Mouse (Mus musculus) G1E (cell line): ENCODE measurements around the gene Defb11.

Experiments used
- CTCF ChIP-seq: IDR thresholded peaks from 2 replicates; pipeline ENCODE4 v1.5.1; 2012; ENCODE audit warnings: low read depth, low read length, inconsistent platforms, mixed read lengths
- GATA1 ChIP-seq: IDR thresholded peaks from 2 replicates; pipeline ENCODE4 v1.6.1; 2012; ENCODE audit warnings: borderline replicate concordance, low read length, inconsistent platforms, mixed read lengths
- POLR2AphosphoS5 ChIP-seq: IDR thresholded peaks from 2 replicates; pipeline ENCODE4 v1.6.1; 2012; ENCODE audit warnings: low read depth, low read length, inconsistent platforms; ENCODE audit not compliant: insufficient replicate concordance
- TAL1 ChIP-seq: conservative IDR thresholded peaks from 2 replicates; pipeline ENCODE4 v1.6.1; 2012; ENCODE audit warnings: low read depth, low read length, inconsistent platforms, mixed read lengths

DNA sequence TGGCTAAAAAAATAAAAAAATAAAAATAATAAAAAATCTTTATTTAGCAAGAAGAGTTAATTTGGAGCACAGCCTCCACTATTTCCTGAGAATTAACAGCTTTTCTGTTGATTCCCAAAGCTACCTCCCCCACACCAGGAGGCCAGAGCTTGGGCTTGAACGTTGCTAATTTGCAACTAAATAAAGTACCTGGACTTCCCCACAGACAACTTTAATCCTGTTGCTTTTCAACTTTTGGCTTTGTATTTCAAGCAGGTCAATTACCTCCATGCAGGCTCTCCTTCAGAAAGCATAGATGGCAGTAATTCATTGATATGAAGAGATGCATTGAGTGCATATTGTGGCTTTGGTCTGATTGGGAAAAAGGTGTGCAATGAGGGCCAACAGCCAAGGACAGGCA, 5.7 kb upstream of the Defb11 start:
- TF ChIP-seq CTCF = no peak
- no peak for TF ChIP-seq GATA1
- no peak for TF ChIP-seq POLR2AphosphoS5
- TF ChIP-seq TAL1 = no peak
